Comparison of ENCODE assay signal across 17 mouse cellular contexts in genomic region chr9:120918211-120918610, GRCm38 (mm10). TPM values are rescaled to one million over a fixed set of nuclear protein-coding genes. Genes with fewer than 3 reads are reported as not detected.
DNase-seq lines count a peak whose midpoint lies in the region; ATAC-seq and TF ChIP-seq lines count a peak whose summit lies in the region.
"Had no signal": no experiment of that assay in that cellular context is flagged by ENCODE, and none has a peak within 500 bp of the region (broad histone marks: within the 10 kb centered on the region; RNA-seq: fewer than 3 reads in every experiment).

No protein-coding gene starts in this region.

- 0 out of 2 replicates have a peak overlapping the region, but pooled peaks have one; percentile 14 for H3K9ac ChIP-seq in stomach, embryonic 14.5 days (replicated peaks; ENCODE audit: low read depth, low read length)
- H3K9ac ChIP-seq: forebrain, embryonic 15.5 days; hindbrain, embryonic 15.5 days; liver, postnatal 0 days had no signal

- H3K9me3 ChIP-seq in E14TG2a.4 (ENCODE audit: low read length), result no peaks in the 10 kb centered on the region
- H3K9me3 ChIP-seq in stomach, embryonic 14.5 days (ENCODE audit: control insufficient read depth, low read depth, low read length), result no peaks in the 10 kb centered on the region
- H3K9me3 ChIP-seq: forebrain, embryonic 15.5 days; hindbrain, embryonic 15.5 days; midbrain, embryonic 10.5 days had no signal

- no peak for ATAC-seq in stomach, embryonic 14.5 days (ENCODE audit: insufficient number of reproducible peaks, insufficient read depth, low FRiP score, low read depth)
- ATAC-seq: forebrain, embryonic 15.5 days; liver, postnatal 0 days had no signal

- H3K4me3 ChIP-seq in E14TG2a.4 (replicated peaks; ENCODE audit: low read length), result 0 out of 2 replicates have a peak overlapping the region, but pooled peaks have one; percentile 24
- H3K4me3 ChIP-seq in stomach, embryonic 14.5 days (ENCODE audit: low read depth, low read length), result no peak overlapping the region
- H3K4me3 ChIP-seq: forebrain, embryonic 15.5 days; heart, embryonic 13.5 days; hindbrain, embryonic 15.5 days; midbrain, embryonic 10.5 days had no signal

- DNase-seq in heart, adult 11 months, result peak; percentile 83
- DNase-seq in heart, adult 18-20 months, result no peak
- DNase-seq in kidney, postnatal 10 days, result peak; percentile 63
- DNase-seq in kidney, adult 8-10 months, result no peak
- DNase-seq in thymus, postnatal 4 days, result no peak
- DNase-seq: adrenal gland, adult 2 months; cerebellum, adult 2 months; heart, postnatal 36 days; liver, postnatal 0 days; lung, postnatal 36 days; thymus, postnatal 14 days had no signal

- H3K27me3 ChIP-seq in E14TG2a.4 (ENCODE audit: insufficient read depth, low read length), result peaks cover 7% of the 10 kb centered on the region
- H3K27me3 ChIP-seq in stomach, embryonic 14.5 days (ENCODE audit: control insufficient read depth, insufficient read depth, low read length), result no peaks in the 10 kb centered on the region
- H3K27me3 ChIP-seq: forebrain, embryonic 15.5 days; heart, embryonic 13.5 days; hindbrain, embryonic 15.5 days had no signal

- H3K36me3 ChIP-seq in E14TG2a.4 (ENCODE audit: insufficient read depth, low read length), result no peaks in the 10 kb centered on the region
- no peaks in the 10 kb centered on the region for H3K36me3 ChIP-seq in stomach, embryonic 14.5 days (ENCODE audit: control insufficient read depth, insufficient read depth, low read length)
- H3K36me3 ChIP-seq: forebrain, embryonic 15.5 days; heart, embryonic 13.5 days; hindbrain, embryonic 15.5 days; midbrain, embryonic 10.5 days had no signal

- H3K4me2 ChIP-seq in stomach, embryonic 14.5 days (replicated peaks; ENCODE audit: low read depth, low read length), result 0 out of 2 replicates have a peak overlapping the region, but pooled peaks have one; percentile 0
- H3K4me2 ChIP-seq: forebrain, embryonic 15.5 days; heart, embryonic 13.5 days; hindbrain, embryonic 15.5 days had no signal

- no peak for TF ChIP-seq CTCF in E14TG2a.4 (conservative IDR thresholded peaks at IDR 0.05; ENCODE audit: low read length)

- H3K4me1 ChIP-seq in E14TG2a.4 (replicated peaks; ENCODE audit: low read depth, low read length), result peaks cover 85% of the 10 kb centered on the region
- H3K4me1 ChIP-seq in stomach, embryonic 14.5 days (ENCODE audit: control insufficient read depth, insufficient read depth, low read length), result peaks cover 13% of the 10 kb centered on the region
- H3K4me1 ChIP-seq: hindbrain, embryonic 15.5 days; midbrain, embryonic 10.5 days had no signal

- H3K27ac ChIP-seq in stomach, embryonic 14.5 days (ENCODE audit: low read length), result peak overlapping the region; percentile 86
- H3K27ac ChIP-seq: forebrain, embryonic 15.5 days; heart, embryonic 13.5 days; hindbrain, embryonic 15.5 days; midbrain, embryonic 10.5 days had no signal

- WGBS in stomach, embryonic 14.5 days, result 58% methylated on average over 5 of the region's 5 CpGs

RNA-seq across cellular contexts. Expression of gene Ctnnb1, which starts 10.8 kb away (rescaled TPM):
- total RNA-seq in heart, adult 18-20 months (2021), result 100 to 1,000 TPM; 384 to 392 TPM
- polyA plus RNA-seq in stomach, embryonic 14.5 days (2014; fragmentation: Nextera tagmentation; extraction: Ambion mirVana), result 758 and 780 TPM in 2 replicates

Comparison
In these comparisons a context has a peak if more than half of its experiments do, and no peak if none do; other contexts are left out.
1. DNase-seq: peak in heart, adult 11 months (single experiment) and kidney, postnatal 10 days (single experiment); none in heart, adult 18-20 months (0 of 2), kidney, adult 8-10 months (0 of 2) and thymus, postnatal 4 days (single experiment).